8 mouse cellular contexts compared by ENCODE assay signal in the genomic region with DNA sequence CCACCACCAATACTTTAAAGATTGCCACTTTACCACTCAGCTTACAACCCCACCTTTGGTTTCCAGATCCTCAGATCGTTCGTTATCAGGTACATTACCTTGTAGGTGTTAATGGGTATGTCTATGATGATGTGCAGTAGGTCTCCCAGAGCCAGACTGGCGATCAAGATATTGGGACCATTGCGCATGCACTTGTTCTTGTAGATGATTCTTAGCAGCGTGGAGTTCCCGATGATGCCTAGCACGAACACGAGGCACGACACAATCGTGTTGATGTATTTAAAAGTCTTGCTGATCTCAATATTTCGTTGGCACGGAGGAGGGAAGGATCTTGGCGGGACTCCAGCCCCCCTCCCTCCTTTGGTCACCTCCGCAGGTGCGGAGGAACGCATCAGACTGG. TPM values are rescaled to one million over a fixed set of nuclear protein-coding genes. Genes with fewer than 3 reads are reported as not detected.
DNase-seq lines count a peak whose midpoint lies in the region; ATAC-seq and TF ChIP-seq lines count a peak whose summit lies in the region.

No protein-coding gene starts in this region.

- intact Hi-C loops in gastrocnemius, adult 2 months (cut with DNase I) = loop anchor here (10.0 kb wide), 1 partner anchor 118 kb away; no protein-coding TSS in a partner anchor

- no peak for TF ChIP-seq CTCF in gastrocnemius, adult 2 months (IDR thresholded peaks at IDR 0.05)
- no peak for TF ChIP-seq CTCF in ES-Bruce4 (IDR thresholded peaks at IDR 0.05; ENCODE audit: low read depth, low read length)
- no peak for TF ChIP-seq CTCF in forebrain, postnatal 0 days (IDR thresholded peaks at IDR 0.05; ENCODE audit: low read depth)

- no peak for TF ChIP-seq POLR2A in ES-Bruce4 (IDR thresholded peaks at IDR 0.05; ENCODE audit: insufficient read depth, low read length)

- H3K27me3 ChIP-seq in ES-Bruce4 (ENCODE audit: control insufficient read depth, insufficient read depth, low read length, poor library complexity, severe bottlenecking) = peaks cover 1% of the 10 kb centered on the region; the same call in 1 of the 2 replicates
- no peaks in the 10 kb centered on the region for H3K27me3 ChIP-seq in forebrain, postnatal 0 days (ENCODE audit: insufficient read depth, low read length)
- peaks cover 47% of the 10 kb centered on the region for H3K27me3 ChIP-seq in limb, embryonic 12.5 days

- peak overlapping the region; percentile 86 for H3K27ac ChIP-seq in gastrocnemius, adult 2 months
- H3K27ac ChIP-seq in ES-Bruce4 (ENCODE audit: insufficient read depth, low read length) = no peak overlapping the region
- H3K27ac ChIP-seq in forebrain, postnatal 0 days (ENCODE audit: low read depth, low read length) = 0 out of 2 replicates have a peak overlapping the region, but pooled peaks have one; percentile 40
- no peak overlapping the region for H3K27ac ChIP-seq in limb, embryonic 12.5 days

- TF ChIP-seq EP300 in ES-Bruce4 (IDR thresholded peaks at IDR 0.05; ENCODE audit: insufficient read depth, low read depth, low read length) = no peak

- no peak for ATAC-seq in forebrain, postnatal 0 days
- no peak for ATAC-seq in limb, embryonic 12.5 days (ENCODE audit: insufficient number of reproducible peaks, insufficient read depth, low FRiP score, low TSS enrichment, low read depth)
- ATAC-seq in monocyte, adult 5-6 weeks (replicated peaks; ENCODE audit: insufficient number of reproducible peaks, low FRiP score, low TSS enrichment, poor library complexity, severe bottlenecking) = no peak

- 5% methylated on average over 16 of the region's 16 CpGs for WGBS in forebrain, postnatal 0 days
- WGBS in limb, embryonic 12.5 days = 12% methylated on average over 16 of the region's 16 CpGs

- H3K4me2 ChIP-seq in forebrain, postnatal 0 days (ENCODE audit: low read depth) = peak overlapping the region; percentile 99
- H3K4me2 ChIP-seq in limb, embryonic 12.5 days = peak overlapping the region; percentile 95

- H3K4me3 ChIP-seq in gastrocnemius, adult 2 months = peak overlapping the region; percentile 75
- H3K4me3 ChIP-seq in ES-Bruce4 (ENCODE audit: low read depth, low read length) = peak overlapping the region; percentile 36
- H3K4me3 ChIP-seq in forebrain, postnatal 0 days (ENCODE audit: low read depth, low read length) = peak overlapping the region; percentile 44
- H3K4me3 ChIP-seq in limb, embryonic 12.5 days (replicated peaks) = peak overlapping the region; percentile 47

- H3K9ac ChIP-seq in ES-Bruce4 (ENCODE audit: low read depth, poor library complexity, severe bottlenecking) = no peak overlapping the region
- H3K9ac ChIP-seq in forebrain, postnatal 0 days = peak overlapping the region; percentile 59; the same call in 1 of the 2 replicates
- H3K9ac ChIP-seq in limb, embryonic 12.5 days (replicated peaks) = no peak overlapping the region

- peak; percentile 20 for DNase-seq in gastrocnemius, adult 2 months
- DNase-seq in gastrocnemius, postnatal 25 days = no peak
- peak; percentile 50 for DNase-seq in forebrain, postnatal 0 days
- peak; percentile 24 for DNase-seq in right cerebral cortex, postnatal 4 days
- DNase-seq in c-Kit-positive CD71-positive TER-119-positive erythroid progenitor cells, embryonic 14.5 days (ENCODE audit: low spot score) = no peak

- H3K4me1 ChIP-seq in ES-Bruce4 (ENCODE audit: control insufficient read depth, insufficient read depth, low read length) = no peaks in the 10 kb centered on the region
- H3K4me1 ChIP-seq in forebrain, postnatal 0 days (ENCODE audit: insufficient read depth) = 0 out of 2 replicates have a peak, but pooled peaks cover 5% of the 10 kb centered on the region
- H3K4me1 ChIP-seq in limb, embryonic 12.5 days (replicated peaks) = peaks cover 12% of the 10 kb centered on the region; the same call in 1 of the 2 replicates

- H3K36me3 ChIP-seq in ES-Bruce4 (ENCODE audit: control insufficient read depth, insufficient read depth, low read length, poor library complexity, severe bottlenecking) = no peaks in the 10 kb centered on the region
- no peaks in the 10 kb centered on the region for H3K36me3 ChIP-seq in forebrain, postnatal 0 days (ENCODE audit: insufficient read depth)
- no peaks in the 10 kb centered on the region for H3K36me3 ChIP-seq in limb, embryonic 12.5 days

- H3K9me3 ChIP-seq in ES-Bruce4 (replicated peaks; ENCODE audit: control insufficient read depth, insufficient read depth, low read length, poor library complexity, severe bottlenecking) = peaks cover 18% of the 10 kb centered on the region
- H3K9me3 ChIP-seq in forebrain, postnatal 0 days (ENCODE audit: low read length) = no peaks in the 10 kb centered on the region
- no peaks in the 10 kb centered on the region for H3K9me3 ChIP-seq in limb, embryonic 12.5 days

RNA-seq across cellular contexts. Expression of a gene that starts 1.3 kb away (rescaled TPM):
- 10 to 100 TPM in 1 of 2 experiments, 1 to 10 TPM in 1; 5.8 to 10.5 TPM for total RNA-seq in gastrocnemius, adult 2 months (2021)
- 1 to 10 TPM; 6.2 to 9.9 TPM for total RNA-seq in gastrocnemius, postnatal 25 days (2021)
- polyA plus RNA-seq in ES-Bruce4 (2011; ENCODE audit: insufficient read depth, insufficient read length, low read depth, missing spikeins) = 0.19 and 0.23 TPM in 2 replicates
- 79.3 and 97.4 TPM in 2 replicates for total RNA-seq in forebrain, postnatal 0 days (2014; rRNA removed)
- polyA plus RNA-seq in forebrain, postnatal 0 days (2015; fragmentation: Nextera tagmentation; extraction: Ambion mirVana) = 65.7 and 92.2 TPM in 2 replicates
- polyA plus RNA-seq in limb, embryonic 12.5 days (2016; fragmentation: Nextera tagmentation; extraction: Ambion mirVana) = 10.5 and 12.5 TPM in 2 replicates
- total RNA-seq in monocyte, adult 5-6 weeks (2017) = not detected in 3 replicates

Comparison
In these comparisons a context has a peak if more than half of its experiments do, and no peak if none do; other contexts are left out.
1. DNase-seq: peak in gastrocnemius, adult 2 months (single experiment), forebrain, postnatal 0 days (single experiment) and right cerebral cortex, postnatal 4 days (single experiment); none in gastrocnemius, postnatal 25 days (single experiment) and c-Kit-positive CD71-positive TER-119-positive erythroid progenitor cells, embryonic 14.5 days (single experiment).
2. H3K27ac ChIP-seq: peak in gastrocnemius, adult 2 months (single experiment) and forebrain, postnatal 0 days (single experiment); none in ES-Bruce4 (single experiment) and limb, embryonic 12.5 days (single experiment).
3. Peak in every context shown above with its lines, with median percentiles within 50 percentile points of each other: H3K4me3 ChIP-seq.